Mouse (Mus musculus): ENCODE data around the gene Polr2l. TPM values are rescaled to one million over a fixed set of nuclear protein-coding genes. Genes with fewer than 3 reads are reported as not detected.

The Polr2l gene
- total and polyA plus RNA-seq, 2 experiments from 2014 or later = 25.5 to 81.6 TPM

DNA sequence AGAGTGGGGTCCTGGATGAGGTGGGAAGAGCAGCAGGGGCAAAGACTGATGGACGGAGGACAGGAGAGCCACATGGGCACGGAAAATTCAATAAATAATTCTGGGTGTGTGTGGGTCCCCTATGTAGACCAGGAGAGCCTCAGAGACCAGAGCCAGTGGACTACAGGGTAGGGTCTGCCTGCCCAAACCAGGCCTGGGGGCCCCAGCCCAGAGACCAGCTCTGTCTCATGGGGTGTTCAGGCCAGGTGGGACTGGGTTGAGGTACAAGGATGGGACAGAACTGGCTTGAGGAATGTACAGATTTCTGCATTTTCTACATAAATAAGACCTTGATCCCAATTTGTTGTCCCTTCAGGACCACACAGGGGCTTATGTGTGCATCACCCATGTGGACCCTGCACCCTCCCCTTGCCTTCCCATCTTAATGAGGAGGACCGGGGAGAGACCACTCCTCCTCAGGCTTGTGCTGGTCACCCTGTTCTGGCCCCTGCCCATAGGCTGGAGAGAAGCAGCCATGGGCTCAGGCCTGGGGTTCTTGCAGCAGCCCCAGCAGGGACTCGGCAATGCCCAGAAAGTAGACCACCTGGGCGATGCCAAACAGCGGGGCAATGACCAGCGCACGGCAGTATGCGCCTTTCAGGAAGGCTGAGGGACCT lies 44.2 kb downstream of the Polr2l start:
- Histone ChIP-seq H3K27ac (no peak overlapping the region), H3K9ac (replicated peaks; ENCODE audit: low read length) (no peak overlapping the region), H3K9me3 (ENCODE audit: low read length) (no peaks in the 10 kb centered on the region), H3K4me2 (ENCODE audit: low read depth, low read length) (no peak overlapping the region), H3K4me1 (ENCODE audit: insufficient read depth, low read length) (peaks cover 20% of the 10 kb centered on the region), H3K36me3 (ENCODE audit: insufficient read depth, low read length) (peaks cover 16% of the 10 kb centered on the region; the same call in 1 of the 2 replicates), H3K27me3 (ENCODE audit: insufficient read depth, low read length) (no peaks in the 10 kb centered on the region), H3K4me3 (ENCODE audit: low read length) (no peak overlapping the region)
- no peak for DNase-seq (ENCODE audit: low spot score)
- 98% methylated on average over 9 of the region's 9 CpGs for WGBS
- no peak for TF ChIP-seq CTCF (IDR thresholded peaks at IDR 0.05; ENCODE audit: low read depth)
- ATAC-seq = no peak

GRCm38 (mm10) chr7:141429840-141430584 lies 44.9 kb downstream of the Polr2l start:
- WGBS = 57% methylated on average over 9 of the region's 9 CpGs
- DNase-seq (ENCODE audit: low spot score) = no peak
- peak overlapping the region; percentile 66 for H3K4me2 ChIP-seq (ENCODE audit: low read depth, low read length)
- peaks cover 16% of the 10 kb centered on the region; the same call in 1 of the 2 replicates for H3K36me3 ChIP-seq (ENCODE audit: insufficient read depth, low read length)
- H3K27ac ChIP-seq = peak overlapping the region; percentile 88
- H3K9ac ChIP-seq (replicated peaks; ENCODE audit: low read length) = no peak overlapping the region
- H3K4me1 ChIP-seq (ENCODE audit: insufficient read depth, low read length) = peaks cover 15% of the 10 kb centered on the region; the same call in 1 of the 2 replicates
- H3K27me3 ChIP-seq (ENCODE audit: insufficient read depth, low read length) = no peaks in the 10 kb centered on the region
- ATAC-seq = no peak
- H3K9me3 ChIP-seq (ENCODE audit: low read length) = no peaks in the 10 kb centered on the region
- TF ChIP-seq CTCF (IDR thresholded peaks at IDR 0.05; ENCODE audit: low read depth) = no peak
- H3K4me3 ChIP-seq (ENCODE audit: low read length) = no peak overlapping the region; the same call in 1 of the 2 replicates

GRCm38 (mm10) chr7:141429310-141429709 lies 45.6 kb downstream of the Polr2l start, which contains the start of gene Cend1:
Cend1 (minus strand) TSS chr7:141429491.
- H3K36me3 ChIP-seq (ENCODE audit: insufficient read depth, low read length) = peaks cover 16% of the 10 kb centered on the region; the same call in 1 of the 2 replicates
- ATAC-seq = peak; percentile 80
- peak within 1 kb of the TSS; percentile 88 for H3K27ac ChIP-seq

DNA sequence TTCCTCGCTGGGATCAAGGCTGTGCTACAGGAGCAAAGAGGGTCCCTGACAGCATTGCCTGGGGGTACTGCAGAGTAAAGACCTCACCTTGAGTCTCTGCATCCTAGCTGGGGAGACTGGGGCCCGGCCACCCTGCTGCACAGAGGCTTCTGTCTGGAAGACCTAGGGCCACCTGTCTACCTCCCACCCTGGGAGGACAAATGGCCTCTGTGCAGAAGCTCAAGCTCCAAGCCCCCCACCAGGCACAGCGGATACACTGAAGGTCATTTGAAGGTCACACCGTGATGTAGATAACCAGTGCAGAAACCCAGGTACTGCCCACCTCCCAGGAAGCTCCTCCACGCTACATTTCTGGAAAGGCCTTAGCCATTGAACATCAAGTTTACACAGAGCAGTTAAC lies 46.2 kb downstream of the Polr2l start:
- Histone ChIP-seq H3K4me1 (ENCODE audit: insufficient read depth, low read length) (peaks cover 8% of the 10 kb centered on the region; the same call in 1 of the 2 replicates), H3K4me2 (ENCODE audit: low read depth, low read length) (peak overlapping the region; percentile 66), H3K27me3 (ENCODE audit: insufficient read depth, low read length) (no peaks in the 10 kb centered on the region), H3K27ac (peak overlapping the region; percentile 88), H3K9me3 (ENCODE audit: low read length) (no peaks in the 10 kb centered on the region), H3K9ac (replicated peaks; ENCODE audit: low read length) (peak overlapping the region; percentile 72), H3K36me3 (ENCODE audit: insufficient read depth, low read length) (peaks cover 16% of the 10 kb centered on the region; the same call in 1 of the 2 replicates), H3K4me3 (ENCODE audit: low read length) (peak overlapping the region; percentile 46)
- WGBS = 53% methylated on average over 5 of the region's 5 CpGs
- ATAC-seq (no peak; the same call in 1 of the 2 replicates), DNase-seq (ENCODE audit: low spot score) (peak; percentile 28)
- no peak for TF ChIP-seq CTCF (IDR thresholded peaks at IDR 0.05; ENCODE audit: low read depth)

More at GRCm38 (mm10) chr7:141429310-141429709, 45.6 kb downstream of the Polr2l start, which contains the start of gene Cend1:
- peak within 1 kb of the TSS; percentile 66 for H3K4me2 ChIP-seq (ENCODE audit: low read depth, low read length)
- no peaks in the 10 kb centered on the region for H3K9me3 ChIP-seq (ENCODE audit: low read length)
- WGBS = 2% methylated on average over 19 of the region's 19 CpGs
- TF ChIP-seq CTCF (IDR thresholded peaks at IDR 0.05; ENCODE audit: low read depth) = peak; percentile 16; the same call in 1 of the 2 replicates
- H3K9ac ChIP-seq (replicated peaks; ENCODE audit: low read length) = peak within 1 kb of the TSS; percentile 72
- H3K27me3 ChIP-seq (ENCODE audit: insufficient read depth, low read length) = no peaks in the 10 kb centered on the region
- peak within 1 kb of the TSS; percentile 46 for H3K4me3 ChIP-seq (ENCODE audit: low read length)
- H3K4me1 ChIP-seq (ENCODE audit: insufficient read depth, low read length) = peaks cover 11% of the 10 kb centered on the region; the same call in 1 of the 2 replicates
- peak; percentile 90 for DNase-seq (ENCODE audit: low spot score)

- no peak for TF ChIP-seq CTCF (IDR thresholded peaks at IDR 0.05; ENCODE audit: low read depth)
- no peak overlapping the region for H3K27ac ChIP-seq
- H3K4me3 ChIP-seq (ENCODE audit: low read length) = no peak overlapping the region
- ATAC-seq (no peak), DNase-seq (ENCODE audit: low spot score) (no peak)
- no peaks in the 10 kb centered on the region for H3K4me1 ChIP-seq (ENCODE audit: insufficient read depth, low read length)
- H3K27me3 ChIP-seq (ENCODE audit: insufficient read depth, low read length) = no peaks in the 10 kb centered on the region
- H3K36me3 ChIP-seq (ENCODE audit: insufficient read depth, low read length) = peaks cover 14% of the 10 kb centered on the region; the same call in 1 of the 2 replicates
- H3K9me3 ChIP-seq (ENCODE audit: low read length) = no peaks in the 10 kb centered on the region
- no peak overlapping the region for H3K9ac ChIP-seq (replicated peaks; ENCODE audit: low read length)
- WGBS = 87% methylated on average over 12 of the region's 12 CpGs
- H3K4me2 ChIP-seq (ENCODE audit: low read depth, low read length) = no peak overlapping the region
These were observed 47.8 kb downstream of the Polr2l start for GRCm38 (mm10) chr7:141426948-141427730.

DNA sequence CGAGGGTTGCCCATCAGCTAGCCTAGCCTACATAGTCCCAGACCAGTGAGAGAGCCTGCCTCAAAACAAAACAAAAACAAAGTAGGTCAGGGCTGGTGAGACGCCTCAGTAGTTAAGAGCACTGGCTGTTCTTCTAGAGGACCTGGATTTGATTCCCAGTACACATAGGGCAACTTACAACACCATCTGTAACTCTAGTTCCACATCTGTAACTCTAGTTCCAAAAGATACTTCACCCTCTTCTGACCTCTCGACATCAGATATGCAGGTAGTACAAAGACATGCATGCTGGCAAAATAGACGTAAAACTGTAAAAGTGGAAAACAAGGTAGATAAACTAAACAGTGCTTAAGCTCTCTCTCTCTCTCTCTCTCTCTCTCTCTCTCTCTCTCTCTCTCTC lies 51.1 kb downstream of the Polr2l start:
- H3K27ac ChIP-seq = no peak overlapping the region
- no peak for TF ChIP-seq CTCF (IDR thresholded peaks at IDR 0.05; ENCODE audit: low read depth)
- ATAC-seq = no peak
- DNase-seq (ENCODE audit: low spot score) = no peak
- H3K4me1 ChIP-seq (ENCODE audit: insufficient read depth, low read length) = no peaks in the 10 kb centered on the region
- no peaks in the 10 kb centered on the region for H3K36me3 ChIP-seq (ENCODE audit: insufficient read depth, low read length)
- H3K4me3 ChIP-seq (ENCODE audit: low read length) = no peak overlapping the region
- H3K27me3 ChIP-seq (ENCODE audit: insufficient read depth, low read length) = no peaks in the 10 kb centered on the region
- no peak overlapping the region for H3K4me2 ChIP-seq (ENCODE audit: low read depth, low read length)
- 79% methylated on average over 4 of the region's 4 CpGs for WGBS
- H3K9me3 ChIP-seq (ENCODE audit: low read length) = no peaks in the 10 kb centered on the region
- no peak overlapping the region for H3K9ac ChIP-seq (replicated peaks; ENCODE audit: low read length)

Other genes starting within 250 kb of the Polr2l start
- gene Phrf1, start 246.3 kb downstream of the Polr2l start, total RNA-seq (2014; rRNA removed) = 52.2 and 56.4 TPM in 2 replicates
- gene Phrf1, start 246.3 kb downstream of the Polr2l start, polyA plus RNA-seq (2015; fragmentation: Nextera tagmentation; extraction: Ambion mirVana) = 35.6 and 38.0 TPM in 2 replicates
- gene Irf7, start 208.7 kb downstream of the Polr2l start, total RNA-seq (2014; rRNA removed) = 3.9 and 7.0 TPM in 2 replicates
- 3.3 and 5.5 TPM in 2 replicates for gene Irf7, start 208.7 kb downstream of the Polr2l start, polyA plus RNA-seq (2015; fragmentation: Nextera tagmentation; extraction: Ambion mirVana)
- gene Cdhr5, start 198.3 kb downstream of the Polr2l start, total RNA-seq (2014; rRNA removed) = not detected in 2 replicates
- 0.23 TPM in 1 of 2 replicates, not detected in the other for gene Cdhr5, start 198.3 kb downstream of the Polr2l start, polyA plus RNA-seq (2015; fragmentation: Nextera tagmentation; extraction: Ambion mirVana)
- gene Sct, start 196.0 kb downstream of the Polr2l start, total RNA-seq (2014; rRNA removed) = 3.7 TPM in 1 of 2 replicates, not detected in the other
- gene Sct, start 196.0 kb downstream of the Polr2l start, polyA plus RNA-seq (2015; fragmentation: Nextera tagmentation; extraction: Ambion mirVana) = 7.6 and 9.9 TPM in 2 replicates
- 0.54 and 0.94 TPM in 2 replicates for gene Drd4, start 183.1 kb downstream of the Polr2l start, total RNA-seq (2014; rRNA removed)
- gene Drd4, start 183.1 kb downstream of the Polr2l start, polyA plus RNA-seq (2015; fragmentation: Nextera tagmentation; extraction: Ambion mirVana) = 0.73 and 0.79 TPM in 2 replicates
- gene Deaf1, start 147.4 kb downstream of the Polr2l start, total RNA-seq (2014; rRNA removed) = 218 and 220 TPM in 2 replicates
- 200 and 237 TPM in 2 replicates for gene Deaf1, start 147.4 kb downstream of the Polr2l start, polyA plus RNA-seq (2015; fragmentation: Nextera tagmentation; extraction: Ambion mirVana)
- gene Tmem80, start 147.4 kb downstream of the Polr2l start, total RNA-seq (2014; rRNA removed) = 31.6 and 36.4 TPM in 2 replicates
- gene Tmem80, start 147.4 kb downstream of the Polr2l start, polyA plus RNA-seq (2015; fragmentation: Nextera tagmentation; extraction: Ambion mirVana) = 42.0 and 44.9 TPM in 2 replicates
- 1.6 and 3.9 TPM in 2 replicates for gene Eps8l2, start 136.3 kb downstream of the Polr2l start, total RNA-seq (2014; rRNA removed)
- gene Eps8l2, start 136.3 kb downstream of the Polr2l start, polyA plus RNA-seq (2015; fragmentation: Nextera tagmentation; extraction: Ambion mirVana) = 1.5 and 2.4 TPM in 2 replicates
- gene Taldo1, start 82.9 kb downstream of the Polr2l start, total RNA-seq (2014; rRNA removed) = 156 and 200 TPM in 2 replicates
- 252 and 258 TPM in 2 replicates for gene Taldo1, start 82.9 kb downstream of the Polr2l start, polyA plus RNA-seq (2015; fragmentation: Nextera tagmentation; extraction: Ambion mirVana)
- 61.2 and 74.4 TPM in 2 replicates for gene Gatd1, start 61.0 kb downstream of the Polr2l start, total RNA-seq (2014; rRNA removed)
- 46.9 and 49.4 TPM in 2 replicates for gene Gatd1, start 61.0 kb downstream of the Polr2l start, polyA plus RNA-seq (2015; fragmentation: Nextera tagmentation; extraction: Ambion mirVana)
- 208 and 246 TPM in 2 replicates for gene Cend1, start 45.6 kb downstream of the Polr2l start, total RNA-seq (2014; rRNA removed)
- 219 and 255 TPM in 2 replicates for gene Cend1, start 45.6 kb downstream of the Polr2l start, polyA plus RNA-seq (2015; fragmentation: Nextera tagmentation; extraction: Ambion mirVana)
- 126 and 138 TPM in 2 replicates for gene Slc25a22, start 37.2 kb downstream of the Polr2l start, total RNA-seq (2014; rRNA removed)
- 79.9 and 87.3 TPM in 2 replicates for gene Slc25a22, start 37.2 kb downstream of the Polr2l start, polyA plus RNA-seq (2015; fragmentation: Nextera tagmentation; extraction: Ambion mirVana)
- gene Pidd1, start 31.1 kb downstream of the Polr2l start, total RNA-seq (2014; rRNA removed) = 3.6 and 4.6 TPM in 2 replicates
- 2.4 and 2.5 TPM in 2 replicates for gene Pidd1, start 31.1 kb downstream of the Polr2l start, polyA plus RNA-seq (2015; fragmentation: Nextera tagmentation; extraction: Ambion mirVana)
- 179 and 249 TPM in 2 replicates for gene Rplp2, start 27.8 kb downstream of the Polr2l start, total RNA-seq (2014; rRNA removed)
- gene Rplp2, start 27.8 kb downstream of the Polr2l start, polyA plus RNA-seq (2015; fragmentation: Nextera tagmentation; extraction: Ambion mirVana) = 839 and 863 TPM in 2 replicates
- gene Pnpla2, start 19.9 kb downstream of the Polr2l start, total RNA-seq (2014; rRNA removed) = 8.5 and 10.0 TPM in 2 replicates
- 20.0 and 22.4 TPM in 2 replicates for gene Pnpla2, start 19.9 kb downstream of the Polr2l start, polyA plus RNA-seq (2015; fragmentation: Nextera tagmentation; extraction: Ambion mirVana)
- 2.1 and 5.0 TPM in 2 replicates for gene Cracr2b, start 14.0 kb downstream of the Polr2l start, total RNA-seq (2014; rRNA removed)
- gene Cracr2b, start 14.0 kb downstream of the Polr2l start, polyA plus RNA-seq (2015; fragmentation: Nextera tagmentation; extraction: Ambion mirVana) = 6.7 and 9.1 TPM in 2 replicates
- gene Cd151, start 7.7 kb downstream of the Polr2l start, total RNA-seq (2014; rRNA removed) = 62.6 and 79.4 TPM in 2 replicates
- 16.1 and 18.5 TPM in 2 replicates for gene Cd151, start 7.7 kb downstream of the Polr2l start, polyA plus RNA-seq (2015; fragmentation: Nextera tagmentation; extraction: Ambion mirVana)
- gene Tspan4, start 108 bp upstream of the Polr2l start, total RNA-seq (2014; rRNA removed) = 101 and 119 TPM in 2 replicates
- 78.2 and 83.9 TPM in 2 replicates for gene Tspan4, start 108 bp upstream of the Polr2l start, polyA plus RNA-seq (2015; fragmentation: Nextera tagmentation; extraction: Ambion mirVana)
- 34.2 and 55.2 TPM in 2 replicates for gene Chid1, start 64.7 kb upstream of the Polr2l start, total RNA-seq (2014; rRNA removed)
- gene Chid1, start 64.7 kb upstream of the Polr2l start, polyA plus RNA-seq (2015; fragmentation: Nextera tagmentation; extraction: Ambion mirVana) = 47.8 and 48.3 TPM in 2 replicates
- 209 and 214 TPM in 2 replicates for gene Ap2a2, start 87.0 kb upstream of the Polr2l start, total RNA-seq (2014; rRNA removed)
- gene Ap2a2, start 87.0 kb upstream of the Polr2l start, polyA plus RNA-seq (2015; fragmentation: Nextera tagmentation; extraction: Ambion mirVana) = 110 and 115 TPM in 2 replicates
- not detected in 2 replicates for gene Muc6, start 180.2 kb upstream of the Polr2l start, total RNA-seq (2014; rRNA removed)
- 0.13 and 0.23 TPM in 2 replicates for gene Muc6, start 180.2 kb upstream of the Polr2l start, polyA plus RNA-seq (2015; fragmentation: Nextera tagmentation; extraction: Ambion mirVana)
- gene Muc2, start 215.2 kb upstream of the Polr2l start, total RNA-seq (2014; rRNA removed) = 0.83 and 1.3 TPM in 2 replicates
- gene Muc2, start 215.2 kb upstream of the Polr2l start, polyA plus RNA-seq (2015; fragmentation: Nextera tagmentation; extraction: Ambion mirVana) = 0.20 and 0.91 TPM in 2 replicates

All from hindbrain, postnatal 0 days (tissue).